Mouse (Mus musculus): ENCODE measurements around the gene Nos1ap. TPM values are rescaled to one million over a fixed set of nuclear protein-coding genes. Genes with fewer than 3 reads are reported as not detected.

The Nos1ap gene
- polyA plus RNA-seq, 1 experiment from 2014 or later: 6.3 TPM

GRCm38 (mm10) chr1:170434146-170434545 lies 155.5 kb downstream of the Nos1ap start:
- no peaks in the 10 kb centered on the region for H3K4me1 ChIP-seq (ENCODE audit: control insufficient read depth, low read depth, low read length)
- ATAC-seq (ENCODE audit: low read depth): no peak
- H3K9me3 ChIP-seq (replicated peaks; ENCODE audit: control insufficient read depth, low read length): no peaks in the 10 kb centered on the region
- WGBS (ENCODE audit: insufficient replicate concordance): 67% methylated on average over 4 of the region's 4 CpGs
- no peak overlapping the region for H3K4me2 ChIP-seq (ENCODE audit: low read depth, low read length)
- H3K27me3 ChIP-seq (ENCODE audit: control insufficient read depth, insufficient read depth, low read depth, low read length): no peaks in the 10 kb centered on the region
- H3K27ac ChIP-seq (ENCODE audit: low read length): no peak overlapping the region
- H3K36me3 ChIP-seq (ENCODE audit: control insufficient read depth, insufficient read depth): no peaks in the 10 kb centered on the region
- no peak overlapping the region for H3K9ac ChIP-seq (ENCODE audit: low read depth, low read length)
- no peak overlapping the region for H3K4me3 ChIP-seq (ENCODE audit: low read depth, low read length)

- Histone ChIP-seq H3K4me1 (ENCODE audit: control insufficient read depth, low read depth, low read length) (no peaks in the 10 kb centered on the region), H3K36me3 (ENCODE audit: control insufficient read depth, insufficient read depth) (no peaks in the 10 kb centered on the region), H3K4me2 (ENCODE audit: low read depth, low read length) (no peak overlapping the region), H3K9me3 (replicated peaks; ENCODE audit: control insufficient read depth, low read length) (no peaks in the 10 kb centered on the region), H3K4me3 (ENCODE audit: low read depth, low read length) (no peak overlapping the region), H3K27ac (ENCODE audit: low read length) (no peak overlapping the region), H3K27me3 (ENCODE audit: control insufficient read depth, insufficient read depth, low read depth, low read length) (no peaks in the 10 kb centered on the region), H3K9ac (ENCODE audit: low read depth, low read length) (no peak overlapping the region)
- ATAC-seq (ENCODE audit: low read depth): no peak
Observed at GRCm38 (mm10) chr1:170433661-170434060, 156.0 kb downstream of the Nos1ap start.

GRCm38 (mm10) chr1:170432288-170432687 lies 157.4 kb downstream of the Nos1ap start:
- H3K9ac ChIP-seq (ENCODE audit: low read depth, low read length): no peak overlapping the region
- H3K27me3 ChIP-seq (ENCODE audit: control insufficient read depth, insufficient read depth, low read depth, low read length): no peaks in the 10 kb centered on the region
- no peak overlapping the region for H3K4me2 ChIP-seq (ENCODE audit: low read depth, low read length)
- no peak overlapping the region for H3K4me3 ChIP-seq (ENCODE audit: low read depth, low read length)
- no peak overlapping the region for H3K27ac ChIP-seq (ENCODE audit: low read length)
- ATAC-seq (ENCODE audit: low read depth): peak; percentile 45; the same call in 1 of the 2 replicates
- no peaks in the 10 kb centered on the region for H3K4me1 ChIP-seq (ENCODE audit: control insufficient read depth, low read depth, low read length)
- H3K36me3 ChIP-seq (ENCODE audit: control insufficient read depth, insufficient read depth): no peaks in the 10 kb centered on the region
- H3K9me3 ChIP-seq (replicated peaks; ENCODE audit: control insufficient read depth, low read length): no peaks in the 10 kb centered on the region
- 51% methylated on average over 5 of the region's 5 CpGs for WGBS (ENCODE audit: insufficient replicate concordance)

- H3K9me3 ChIP-seq (replicated peaks; ENCODE audit: control insufficient read depth, low read length): no peaks in the 10 kb centered on the region
- WGBS (ENCODE audit: insufficient replicate concordance): 70% methylated on average over 5 of the region's 5 CpGs
- ATAC-seq (ENCODE audit: low read depth): no peak
Observed at GRCm38 (mm10) chr1:170431312-170431711, 158.3 kb downstream of the Nos1ap start.

GRCm38 (mm10) chr1:170430660-170431059 lies 159.0 kb downstream of the Nos1ap start:
- no peak overlapping the region for H3K9ac ChIP-seq (ENCODE audit: low read depth, low read length)
- WGBS (ENCODE audit: insufficient replicate concordance): 66% methylated on average over 7 of the region's 7 CpGs
- no peak overlapping the region for H3K4me2 ChIP-seq (ENCODE audit: low read depth, low read length)
- H3K27ac ChIP-seq (ENCODE audit: low read length): no peak overlapping the region
- no peak overlapping the region for H3K4me3 ChIP-seq (ENCODE audit: low read depth, low read length)
- no peak for ATAC-seq (ENCODE audit: low read depth)
- no peaks in the 10 kb centered on the region for H3K36me3 ChIP-seq (ENCODE audit: control insufficient read depth, insufficient read depth)
- H3K9me3 ChIP-seq (replicated peaks; ENCODE audit: control insufficient read depth, low read length): no peaks in the 10 kb centered on the region
- no peaks in the 10 kb centered on the region for H3K27me3 ChIP-seq (ENCODE audit: control insufficient read depth, insufficient read depth, low read depth, low read length)
- H3K4me1 ChIP-seq (ENCODE audit: control insufficient read depth, low read depth, low read length): no peaks in the 10 kb centered on the region

More at GRCm38 (mm10) chr1:170431312-170431711, 158.3 kb downstream of the Nos1ap start:
- Histone ChIP-seq H3K4me2 (ENCODE audit: low read depth, low read length) (no peak overlapping the region), H3K36me3 (ENCODE audit: control insufficient read depth, insufficient read depth) (no peaks in the 10 kb centered on the region), H3K27me3 (ENCODE audit: control insufficient read depth, insufficient read depth, low read depth, low read length) (no peaks in the 10 kb centered on the region), H3K4me3 (ENCODE audit: low read depth, low read length) (no peak overlapping the region), H3K9ac (ENCODE audit: low read depth, low read length) (no peak overlapping the region), H3K27ac (ENCODE audit: low read length) (no peak overlapping the region), H3K4me1 (ENCODE audit: control insufficient read depth, low read depth, low read length) (no peaks in the 10 kb centered on the region)

GRCm38 (mm10) chr1:170429656-170430055 lies 160.0 kb downstream of the Nos1ap start:
- WGBS (ENCODE audit: insufficient replicate concordance): 62% methylated on average over 6 of the region's 6 CpGs
- no peak overlapping the region for H3K4me3 ChIP-seq (ENCODE audit: low read depth, low read length)
- no peak for ATAC-seq (ENCODE audit: low read depth)
- no peak overlapping the region for H3K9ac ChIP-seq (ENCODE audit: low read depth, low read length)
- H3K27me3 ChIP-seq (ENCODE audit: control insufficient read depth, insufficient read depth, low read depth, low read length): no peaks in the 10 kb centered on the region
- H3K4me1 ChIP-seq (ENCODE audit: control insufficient read depth, low read depth, low read length): no peaks in the 10 kb centered on the region
- H3K9me3 ChIP-seq (replicated peaks; ENCODE audit: control insufficient read depth, low read length): no peaks in the 10 kb centered on the region
- no peak overlapping the region for H3K27ac ChIP-seq (ENCODE audit: low read length)
- H3K4me2 ChIP-seq (ENCODE audit: low read depth, low read length): no peak overlapping the region
- H3K36me3 ChIP-seq (ENCODE audit: control insufficient read depth, insufficient read depth): no peaks in the 10 kb centered on the region

- ATAC-seq (ENCODE audit: low read depth): no peak
- no peak overlapping the region for H3K9ac ChIP-seq (ENCODE audit: low read depth, low read length)
- whole genome bisulfite sequencing (ENCODE audit: insufficient replicate concordance): 62% methylated on average over 2 of the region's 2 CpGs
Observed at GRCm38 (mm10) chr1:170428141-170428540, 161.5 kb downstream of the Nos1ap start.

GRCm38 (mm10) chr1:170424258-170424889 lies 165.3 kb downstream of the Nos1ap start:
- Histone ChIP-seq H3K4me3 (ENCODE audit: low read depth, low read length) (no peak overlapping the region), H3K27ac (ENCODE audit: low read length) (no peak overlapping the region), H3K9me3 (replicated peaks; ENCODE audit: control insufficient read depth, low read length) (no peaks in the 10 kb centered on the region), H3K36me3 (ENCODE audit: control insufficient read depth, insufficient read depth) (no peaks in the 10 kb centered on the region), H3K4me1 (ENCODE audit: control insufficient read depth, low read depth, low read length) (no peaks in the 10 kb centered on the region), H3K27me3 (ENCODE audit: control insufficient read depth, insufficient read depth, low read depth, low read length) (no peaks in the 10 kb centered on the region), H3K4me2 (ENCODE audit: low read depth, low read length) (no peak overlapping the region), H3K9ac (ENCODE audit: low read depth, low read length) (no peak overlapping the region)
- WGBS (ENCODE audit: insufficient replicate concordance): 74% methylated on average over 10 of the region's 10 CpGs
- ATAC-seq (ENCODE audit: low read depth): no peak

More at GRCm38 (mm10) chr1:170428141-170428540, 161.5 kb downstream of the Nos1ap start:
- H3K27me3 ChIP-seq (ENCODE audit: control insufficient read depth, insufficient read depth, low read depth, low read length): no peaks in the 10 kb centered on the region
- H3K4me1 ChIP-seq (ENCODE audit: control insufficient read depth, low read depth, low read length): no peaks in the 10 kb centered on the region
- no peak overlapping the region for H3K4me3 ChIP-seq (ENCODE audit: low read depth, low read length)
- H3K27ac ChIP-seq (ENCODE audit: low read length): no peak overlapping the region
- H3K4me2 ChIP-seq (ENCODE audit: low read depth, low read length): no peak overlapping the region
- H3K36me3 ChIP-seq (ENCODE audit: control insufficient read depth, insufficient read depth): no peaks in the 10 kb centered on the region
- no peaks in the 10 kb centered on the region for H3K9me3 ChIP-seq (replicated peaks; ENCODE audit: control insufficient read depth, low read length)

GRCm38 (mm10) chr1:170423048-170423447 lies 166.6 kb downstream of the Nos1ap start:
- no peak for ATAC-seq (ENCODE audit: low read depth)
- no peak overlapping the region for H3K4me3 ChIP-seq (ENCODE audit: low read depth, low read length)
- 59% methylated on average over 1 of the region's 1 CpGs for WGBS (ENCODE audit: insufficient replicate concordance)
- H3K4me1 ChIP-seq (ENCODE audit: control insufficient read depth, low read depth, low read length): no peaks in the 10 kb centered on the region
- no peaks in the 10 kb centered on the region for H3K9me3 ChIP-seq (replicated peaks; ENCODE audit: control insufficient read depth, low read length)
- no peak overlapping the region for H3K9ac ChIP-seq (ENCODE audit: low read depth, low read length)
- no peak overlapping the region for H3K4me2 ChIP-seq (ENCODE audit: low read depth, low read length)
- no peak overlapping the region for H3K27ac ChIP-seq (ENCODE audit: low read length)
- H3K36me3 ChIP-seq (ENCODE audit: control insufficient read depth, insufficient read depth): no peaks in the 10 kb centered on the region
- H3K27me3 ChIP-seq (ENCODE audit: control insufficient read depth, insufficient read depth, low read depth, low read length): no peaks in the 10 kb centered on the region

Data from liver, embryonic 16.5 days (tissue).